Mouse (Mus musculus) small intestine, adult 2 months (tissue): ENCODE measurements around the gene Slc13a1.

Experiments used
- CTCF ChIP-seq: fragments of 200-500 bp; IDR thresholded peaks from 2 replicates; pipeline ENCODE4 v1.5.1; 2012; ENCODE audit warnings: low read depth, mild to moderate bottlenecking, control low read depth, inconsistent platforms, low read length, moderate library complexity, mixed read lengths; ENCODE audit not compliant: insufficient replicate concordance, insufficient read length; ENCODE audit errors: extremely low read depth
- POLR2A ChIP-seq: fragments of 200-500 bp; IDR thresholded peaks from 2 replicates; pipeline ENCODE4 v1.6.1; 2012; ENCODE audit warnings: low read depth, mild to moderate bottlenecking, control low read depth, inconsistent platforms, low read length, moderate library complexity

DNA sequence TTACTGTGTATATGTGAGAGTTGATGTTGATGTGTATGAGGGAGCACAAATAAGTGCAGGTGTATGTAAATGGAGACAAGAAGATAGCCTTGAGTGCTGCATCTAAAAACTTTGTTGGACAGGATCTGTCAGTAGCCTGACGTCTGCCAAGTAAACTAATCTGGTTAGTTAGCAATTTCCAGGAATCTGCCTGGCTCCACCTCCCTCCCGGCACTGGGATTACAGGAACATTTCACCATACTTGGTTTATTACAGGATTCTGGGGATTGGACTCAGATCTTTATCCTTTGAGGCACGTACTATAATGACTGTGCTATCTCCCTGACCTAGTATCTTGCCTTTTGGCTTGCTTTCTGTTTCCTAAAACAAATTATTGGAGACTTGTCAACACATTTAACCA, 40.0 kb upstream of the Slc13a1 start:
- no peak for TF ChIP-seq POLR2A
- no peak for TF ChIP-seq CTCF
